ENCODE assay signal across 12 mouse cellular contexts in the genomic region with DNA sequence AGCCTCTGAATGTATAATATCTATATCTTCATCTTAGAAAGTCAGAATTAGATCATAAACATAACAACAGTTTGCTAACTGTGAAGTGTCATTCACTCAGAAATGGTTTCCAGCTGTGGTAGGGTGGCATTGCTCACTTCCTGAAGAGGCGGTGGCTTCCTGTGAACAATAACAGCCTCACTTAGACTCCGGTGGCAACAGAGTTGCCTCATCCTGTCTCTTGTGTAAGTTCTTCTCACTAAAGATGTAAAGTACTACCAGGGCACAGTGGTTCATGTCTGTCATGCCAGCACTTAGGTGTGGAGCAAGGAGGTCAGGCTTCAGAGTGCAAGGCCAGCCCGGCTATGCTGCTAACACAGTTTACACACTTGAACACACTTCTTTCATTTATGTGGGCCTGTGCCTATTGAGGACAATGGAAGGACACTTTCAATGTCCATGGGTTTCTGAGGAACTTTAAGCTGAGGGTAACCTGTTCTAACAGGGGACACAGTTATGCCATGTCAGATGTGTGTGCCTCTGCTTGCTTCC.
A peak's percentile ranks its signal among the peaks of the same experiment; 100 is the strongest.
DNase-seq lines count a peak whose midpoint lies in the region; ATAC-seq and TF ChIP-seq lines count a peak whose summit lies in the region.
"Had no signal": no experiment of that assay in that cellular context is flagged by ENCODE, and none has a peak within 500 bp of the region (broad histone marks: within the 10 kb centered on the region; RNA-seq: fewer than 3 reads in every experiment).

No protein-coding gene starts in this region.

- TF ChIP-seq EP300 in liver, embryonic 14.5 days (IDR thresholded peaks at IDR 0.05; ENCODE audit: low read depth) = no peak

- H3K4me3 ChIP-seq in liver, embryonic 14.5 days (ENCODE audit: insufficient read depth in 1 of 2, low read depth in 2 of 2, low read length in 2 of 2) = no peak overlapping the region
- no peak overlapping the region for H3K4me3 ChIP-seq in midbrain, embryonic 14.5 days (replicated peaks; ENCODE audit: low read depth, low read length)
- no peak overlapping the region for H3K4me3 ChIP-seq in midbrain, embryonic 15.5 days
- H3K4me3 ChIP-seq: hindbrain, embryonic 12.5 days; midbrain, embryonic 12.5 days had no signal

- peaks cover 14 to 18% of the 10 kb centered on the region in 2 experiments for H3K4me1 ChIP-seq in liver, embryonic 14.5 days (replicated peaks; ENCODE audit: control insufficient read depth in 2 of 2, insufficient read depth in 2 of 2, low read length in 1 of 2)
- H3K4me1 ChIP-seq in midbrain, embryonic 14.5 days (ENCODE audit: control insufficient read depth, insufficient read depth, low read length) = no peaks in the 10 kb centered on the region
- H3K4me1 ChIP-seq in midbrain, embryonic 15.5 days = no peaks in the 10 kb centered on the region
- H3K4me1 ChIP-seq: hindbrain, embryonic 12.5 days; midbrain, embryonic 12.5 days had no signal

- 36% methylated on average over 3 of the region's 3 CpGs for WGBS in liver, embryonic 14.5 days (ENCODE audit: insufficient replicate concordance)
- WGBS in midbrain, embryonic 14.5 days = 89% methylated on average over 3 of the region's 3 CpGs
- whole genome bisulfite sequencing in midbrain, embryonic 15.5 days = 87% methylated on average over 3 of the region's 3 CpGs

- H3K9ac ChIP-seq in liver, embryonic 14.5 days (replicated peaks) = no peak overlapping the region
- no peak overlapping the region for H3K9ac ChIP-seq in midbrain, embryonic 14.5 days (replicated peaks; ENCODE audit: low read length)
- no peak overlapping the region for H3K9ac ChIP-seq in midbrain, embryonic 15.5 days
- H3K9ac ChIP-seq: hindbrain, embryonic 12.5 days; midbrain, embryonic 12.5 days had no signal

- H3K9me3 ChIP-seq in liver, embryonic 14.5 days (ENCODE audit: control insufficient read depth, low read length) = no peaks in the 10 kb centered on the region
- H3K9me3 ChIP-seq in midbrain, embryonic 14.5 days (ENCODE audit: control insufficient read depth, low read length) = no peaks in the 10 kb centered on the region
- no peaks in the 10 kb centered on the region for H3K9me3 ChIP-seq in midbrain, embryonic 15.5 days
- H3K9me3 ChIP-seq: hindbrain, embryonic 12.5 days; midbrain, embryonic 12.5 days had no signal

- H3K36me3 ChIP-seq in liver, embryonic 14.5 days (replicated peaks; ENCODE audit: control insufficient read depth, insufficient read depth, low read depth) = no peaks in the 10 kb centered on the region
- H3K36me3 ChIP-seq in midbrain, embryonic 14.5 days (ENCODE audit: control insufficient read depth, insufficient read depth, low read length) = no peaks in the 10 kb centered on the region
- no peaks in the 10 kb centered on the region for H3K36me3 ChIP-seq in midbrain, embryonic 15.5 days (replicated peaks)
- H3K36me3 ChIP-seq: hindbrain, embryonic 12.5 days; midbrain, embryonic 12.5 days had no signal

- no peak overlapping the region for H3K27ac ChIP-seq in liver, embryonic 14.5 days
- H3K27ac ChIP-seq in midbrain, embryonic 14.5 days (replicated peaks; ENCODE audit: low read depth, low read length) = no peak overlapping the region
- H3K27ac ChIP-seq in midbrain, embryonic 15.5 days = no peak overlapping the region
- H3K27ac ChIP-seq: hindbrain, embryonic 12.5 days; midbrain, embryonic 12.5 days had no signal

- no peaks in the 10 kb centered on the region for H3K27me3 ChIP-seq in liver, embryonic 14.5 days (ENCODE audit: control insufficient read depth, insufficient read depth, low read length)
- no peaks in the 10 kb centered on the region for H3K27me3 ChIP-seq in midbrain, embryonic 14.5 days (ENCODE audit: control insufficient read depth, insufficient read depth, low read length)
- no peaks in the 10 kb centered on the region for H3K27me3 ChIP-seq in midbrain, embryonic 15.5 days (replicated peaks)
- H3K27me3 ChIP-seq: hindbrain, embryonic 12.5 days; midbrain, embryonic 12.5 days had no signal

- DNase-seq in CD4-positive helper T cell, adult 2 months (ENCODE audit: low read depth, low spot score) = peak; percentile 70
- DNase-seq in adipocyte (ENCODE audit: low spot score) = peak; percentile 61
- no peak for DNase-seq in liver, embryonic 14.5 days (ENCODE audit: low read depth in 3 of 3, low spot score in 3 of 3)
- no peak for DNase-seq in midbrain, embryonic 14.5 days
- DNase-seq in c-Kit-positive CD71-positive TER-119-positive erythroid progenitor cells, embryonic 14.5 days (ENCODE audit: low spot score) = no peak
- DNase-seq: cerebellum, postnatal 25 days; gastrocnemius, postnatal 25 days; kidney, postnatal 10 days had no signal

- H3K4me2 ChIP-seq in liver, embryonic 14.5 days (ENCODE audit: low read depth) = no peak overlapping the region
- H3K4me2 ChIP-seq in midbrain, embryonic 14.5 days (ENCODE audit: low read length) = no peak overlapping the region
- no peak overlapping the region for H3K4me2 ChIP-seq in midbrain, embryonic 15.5 days
- H3K4me2 ChIP-seq: hindbrain, embryonic 12.5 days; midbrain, embryonic 12.5 days had no signal

- peak; percentile 34; the same call in 1 of the 2 replicates for ATAC-seq in liver, embryonic 14.5 days (ENCODE audit: insufficient read depth)
- peak; percentile 96 for ATAC-seq in neutrophil, adult 5-6 weeks (ENCODE audit: extremely low read depth, insufficient number of reproducible peaks, low FRiP score, poor library complexity, severe bottlenecking)
- ATAC-seq in midbrain, embryonic 14.5 days (ENCODE audit: low FRiP score, low TSS enrichment) = no peak
- ATAC-seq in midbrain, embryonic 15.5 days (replicated peaks) = no peak

- TF ChIP-seq CTCF in liver, embryonic 14.5 days (IDR thresholded peaks at IDR 0.05; ENCODE audit: low read depth) = no peak

Comparison
In these comparisons a context has a peak if more than half of its experiments do, and no peak if none do; other contexts are left out.
1. DNase-seq: peak in CD4-positive helper T cell, adult 2 months (single experiment) and adipocyte (single experiment); none in liver, embryonic 14.5 days (0 of 3), midbrain, embryonic 14.5 days (single experiment) and c-Kit-positive CD71-positive TER-119-positive erythroid progenitor cells, embryonic 14.5 days (single experiment).
2. ATAC-seq: peak in liver, embryonic 14.5 days (single experiment) and neutrophil, adult 5-6 weeks (single experiment); none in midbrain, embryonic 14.5 days (single experiment) and midbrain, embryonic 15.5 days (single experiment).